Mouse (Mus musculus): Measurements from ENCODE around the gene Ccdc28b.

- TF ChIP-seq USF1 (IDR thresholded peaks at IDR 0.05; ENCODE audit: low read depth) (no peak), CTCF (IDR thresholded peaks at IDR 0.05; ENCODE audit: control insufficient read depth, insufficient read depth, insufficient read length) (no peak), MYOD1 (IDR thresholded peaks at IDR 0.05; ENCODE audit: control insufficient read depth, insufficient read length, low read depth) (no peak), MAX (IDR thresholded peaks at IDR 0.05) (no peak), CEBPB (IDR thresholded peaks at IDR 0.05; ENCODE audit: low read depth) (no peak), MYOG (IDR thresholded peaks at IDR 0.05; ENCODE audit: control insufficient read depth, extremely low read depth, insufficient read length) (no peak)
Measured at GRCm38 (mm10) chr4:129573093-129573370, 50.7 kb downstream of the Ccdc28b start.
